Mouse (Mus musculus): ENCODE results near the gene Stx7.
"Not testable (repeated sequence)": the region's sequence is repeated elsewhere in the genome, so short reads cannot be mapped to it uniquely, and the experiment has no call there.

The Stx7 gene

GRCm38 (mm10) chr10:24149135-24149781 is at the start of gene Stx7:
Gene Stx7, plus strand, starts transcription at chr10:24149302.
- DNase-seq, result peak; percentile 96

DNA sequence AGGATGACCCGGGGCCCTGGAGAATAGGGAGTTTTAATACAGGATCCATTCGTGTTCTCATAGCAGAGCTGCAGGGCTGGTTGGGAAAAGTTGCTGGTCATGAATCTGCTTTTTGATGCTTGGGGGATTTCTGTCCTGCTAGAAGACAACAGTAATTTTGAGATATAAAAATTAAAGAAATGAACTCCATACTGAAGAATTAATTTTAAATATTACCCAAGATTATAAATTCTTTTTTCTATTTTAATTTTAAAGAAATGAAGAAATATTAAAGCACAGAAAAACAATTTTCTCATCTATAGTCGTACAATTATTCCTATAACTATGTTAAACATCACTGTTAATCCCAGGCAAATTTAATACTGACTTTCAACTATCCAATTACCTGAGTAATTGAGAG is 47.3 kb upstream of the Stx7 start, which contains the start of gene Taar8c:
Gene Taar8c (minus strand): TSS at position 101 of the 400 bp plus-strand sequence.
- not testable (repeated sequence) for DNase-seq

DNA sequence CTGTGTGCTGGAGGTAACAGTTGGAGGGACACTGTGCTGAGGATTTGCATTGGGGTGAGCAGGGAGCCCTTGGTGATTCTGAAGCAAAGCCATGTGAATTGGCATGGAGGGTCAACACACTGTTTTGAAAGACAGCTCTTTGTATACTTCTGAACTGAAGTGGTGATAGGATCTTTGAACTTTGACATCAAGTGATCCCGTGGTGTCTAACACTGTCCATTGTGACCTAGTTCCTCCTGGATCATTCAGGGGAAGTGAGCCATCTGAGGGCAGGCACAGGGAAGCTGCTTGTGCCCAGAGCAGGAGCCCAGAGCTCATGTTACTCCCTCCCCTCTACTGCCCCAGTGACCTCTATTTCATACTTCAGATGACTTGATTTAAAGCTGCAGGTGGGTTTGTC is 45.8 kb upstream of the Stx7 start:
- not testable (repeated sequence) for DNase-seq

DNA sequence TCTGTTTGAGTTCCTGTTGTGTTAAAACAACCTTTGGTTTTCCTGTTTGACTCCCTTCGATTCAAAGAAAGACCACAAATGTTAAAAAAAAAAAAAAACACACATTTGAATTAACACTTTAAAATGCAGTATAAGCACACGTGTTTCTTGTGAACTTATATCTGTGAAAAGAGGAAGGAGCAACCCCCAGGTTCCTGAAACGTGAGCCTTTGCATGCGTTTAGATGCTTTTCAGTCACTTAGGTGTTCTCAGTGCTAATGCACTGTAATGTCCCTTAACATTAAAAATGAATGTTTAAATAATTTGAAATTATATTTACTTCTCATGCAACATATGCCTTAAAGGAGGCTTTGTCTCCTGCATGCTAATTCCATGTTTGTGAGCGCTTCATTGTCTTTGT is 41.4 kb upstream of the Stx7 start:
- no peak for DNase-seq

DNA sequence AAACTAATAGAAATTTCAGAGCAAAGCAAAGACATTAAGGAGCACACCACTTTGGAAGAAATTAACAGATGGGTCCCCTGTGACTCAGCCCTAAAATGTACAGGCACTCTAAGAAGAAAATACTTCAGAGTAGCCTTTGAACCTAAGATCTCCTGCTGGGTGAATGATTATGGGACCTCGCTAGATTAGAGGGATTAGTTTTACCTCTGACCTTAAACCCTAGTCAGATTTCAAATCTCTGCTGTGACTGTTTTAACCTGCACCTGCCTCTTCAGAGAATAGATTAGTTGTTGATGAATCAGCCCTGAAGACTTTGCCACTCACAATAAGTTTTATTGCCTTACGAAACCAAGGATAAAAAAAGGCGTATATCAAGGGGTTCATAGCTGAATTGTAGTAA is 40.9 kb upstream of the Stx7 start:
- DNase-seq, result no peak

- DNase-seq, result not testable (repeated sequence)
Observed at GRCm38 (mm10) chr10:24109434-24109833, 39.7 kb upstream of the Stx7 start, which contains the start of gene Taar9. Gene Taar9, minus strand, starts transcription at chr10:24109534.

DNA sequence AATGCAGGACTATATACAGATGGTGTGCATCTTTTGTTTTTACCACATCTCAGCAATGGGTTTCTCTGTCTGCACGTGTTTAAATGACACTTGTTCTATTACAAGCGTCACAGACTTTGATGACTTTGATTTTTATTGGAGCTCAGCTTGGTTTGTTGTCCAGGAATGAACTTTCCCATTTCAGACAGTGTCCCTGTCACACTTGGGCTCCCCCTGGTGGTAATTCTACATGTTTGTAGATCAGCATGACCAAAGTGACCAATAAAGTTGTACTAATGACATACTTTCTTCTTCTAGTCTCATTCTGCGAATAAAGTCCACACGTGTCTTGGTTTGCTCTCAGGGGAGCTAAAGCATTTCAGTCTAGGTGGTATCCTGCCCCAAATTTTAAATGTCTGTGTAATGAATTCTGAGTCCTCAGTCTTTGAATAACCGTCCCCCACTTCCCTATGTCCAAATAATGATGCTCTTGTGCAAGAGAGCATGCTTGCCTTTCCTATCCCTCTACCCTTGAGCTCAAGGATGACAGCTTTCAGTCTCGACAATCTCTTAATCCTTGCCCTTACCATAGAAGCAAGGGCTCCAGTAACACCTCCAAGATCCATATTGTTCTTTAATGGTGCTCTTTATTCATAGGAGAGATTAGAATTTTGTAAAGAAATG is 37.9 kb upstream of the Stx7 start:
- peak; percentile 40 for DNase-seq

GRCm38 (mm10) chr10:24131451-24132262 is 17.4 kb upstream of the Stx7 start:
- DNase-seq, result peak; percentile 59

GRCm38 (mm10) chr10:24132273-24132672 is 16.8 kb upstream of the Stx7 start:
- no peak for DNase-seq

- DNase-seq, result no peak
Observed at GRCm38 (mm10) chr10:24133132-24133531, 16.0 kb upstream of the Stx7 start.

DNA sequence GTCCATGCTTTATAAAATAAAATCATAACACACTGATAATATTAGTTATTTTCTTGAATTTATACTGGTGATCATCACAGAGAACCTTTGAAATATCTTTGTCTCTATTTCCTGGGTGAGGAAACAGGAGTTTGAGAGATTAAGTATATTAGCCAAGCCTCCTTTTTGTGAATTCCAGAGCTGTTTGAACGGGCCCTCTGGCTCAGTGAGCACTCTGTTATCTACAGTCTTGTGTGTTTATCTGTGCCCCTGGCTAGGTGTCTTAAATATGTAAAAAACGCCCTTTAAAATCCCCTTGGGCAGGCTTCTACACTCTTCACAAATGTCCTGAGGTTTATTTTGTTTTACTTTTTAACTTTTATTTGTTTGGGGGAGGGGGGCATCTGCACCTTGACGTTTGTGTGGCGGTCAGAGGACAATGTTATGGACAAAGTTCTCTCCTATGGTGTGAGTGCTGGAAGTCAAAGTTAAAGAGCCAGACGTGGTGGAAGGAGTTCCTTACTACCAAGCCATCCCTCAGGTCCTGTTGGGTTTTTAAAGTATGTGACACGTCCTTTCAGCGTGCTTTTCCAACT is 14.9 kb upstream of the Stx7 start:
- no peak for DNase-seq

DNA sequence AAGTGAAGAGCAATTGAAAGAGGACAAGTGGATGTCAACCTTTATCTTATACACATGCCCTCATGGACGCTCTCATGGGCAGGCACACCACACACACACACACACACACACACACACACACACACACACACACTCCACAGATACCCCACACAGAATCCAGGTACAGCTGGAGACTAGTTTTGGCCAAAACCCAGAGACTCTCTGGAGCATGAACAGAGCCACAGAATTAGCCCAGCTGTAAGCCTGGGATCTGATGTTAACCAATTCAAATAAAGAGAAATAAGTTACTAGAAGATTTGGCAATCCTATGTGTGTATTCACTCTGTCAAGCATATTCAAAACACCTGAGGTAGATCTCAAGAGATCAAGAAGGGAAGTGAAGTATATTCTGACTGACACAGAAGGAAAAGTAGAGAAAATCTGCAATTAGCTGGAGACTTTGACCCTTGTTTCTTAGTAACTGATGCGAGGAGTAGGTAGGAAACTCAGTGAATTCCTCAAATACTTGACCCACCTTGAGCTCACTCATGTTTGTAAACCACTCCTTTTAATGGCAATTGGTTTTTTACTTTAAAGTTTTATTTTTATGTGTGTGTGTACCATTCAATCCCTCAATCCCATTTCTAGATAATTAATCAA is 10.4 kb upstream of the Stx7 start:
- no peak for DNase-seq

DNA sequence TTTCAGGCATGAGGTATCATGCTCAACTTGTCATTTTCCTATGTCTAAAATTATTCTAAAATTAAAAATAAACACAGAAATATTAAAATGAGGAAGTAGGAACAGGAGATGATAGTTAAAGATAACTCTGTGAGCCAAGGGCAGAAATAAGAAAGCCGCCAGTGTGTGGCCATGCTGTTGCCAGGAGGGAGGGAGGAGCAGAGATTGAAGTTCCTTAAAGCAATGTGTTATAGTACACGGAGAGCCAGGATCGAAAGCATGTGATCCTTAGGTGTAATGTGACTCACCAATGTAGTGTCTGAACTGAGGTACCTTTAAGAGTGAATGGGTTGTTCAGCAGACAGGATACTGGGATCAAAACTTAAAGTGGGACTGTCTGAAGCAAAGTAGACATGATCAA is 6.4 kb upstream of the Stx7 start:
- no peak for DNase-seq

GRCm38 (mm10) chr10:24150086-24150485 is 984 bp downstream of the Stx7 start:
- DNase-seq, result no peak

GRCm38 (mm10) chr10:24158470-24159254 is 9.6 kb downstream of the Stx7 start:
- peak; percentile 82 for DNase-seq

GRCm38 (mm10) chr10:24159575-24159974 is 10.5 kb downstream of the Stx7 start:
- DNase-seq, result no peak

DNA sequence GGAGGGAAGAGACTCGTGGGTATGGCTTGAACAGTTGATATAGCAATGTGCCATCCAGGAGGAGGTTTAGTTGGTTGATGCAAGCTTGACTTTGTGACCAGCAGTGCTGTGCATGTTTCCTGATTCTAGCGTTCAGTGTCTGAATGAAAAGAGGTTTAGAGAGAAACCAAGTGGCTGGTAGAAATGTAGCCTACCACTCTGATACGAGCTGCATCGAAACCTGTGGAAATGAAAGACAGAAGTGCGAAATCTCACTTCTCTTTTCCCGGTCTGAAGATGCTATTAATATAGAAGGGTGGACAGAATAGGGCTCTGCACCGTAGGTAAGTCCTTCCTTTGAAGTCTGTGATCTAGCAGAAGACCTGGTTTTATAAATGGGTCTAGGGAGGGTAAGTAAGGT is 11.2 kb downstream of the Stx7 start:
- no peak for DNase-seq

GRCm38 (mm10) chr10:24164137-24164908 is 15.2 kb downstream of the Stx7 start:
- no peak for DNase-seq

GRCm38 (mm10) chr10:24164909-24165304 is 15.8 kb downstream of the Stx7 start:
- DNase-seq, result no peak

DNA sequence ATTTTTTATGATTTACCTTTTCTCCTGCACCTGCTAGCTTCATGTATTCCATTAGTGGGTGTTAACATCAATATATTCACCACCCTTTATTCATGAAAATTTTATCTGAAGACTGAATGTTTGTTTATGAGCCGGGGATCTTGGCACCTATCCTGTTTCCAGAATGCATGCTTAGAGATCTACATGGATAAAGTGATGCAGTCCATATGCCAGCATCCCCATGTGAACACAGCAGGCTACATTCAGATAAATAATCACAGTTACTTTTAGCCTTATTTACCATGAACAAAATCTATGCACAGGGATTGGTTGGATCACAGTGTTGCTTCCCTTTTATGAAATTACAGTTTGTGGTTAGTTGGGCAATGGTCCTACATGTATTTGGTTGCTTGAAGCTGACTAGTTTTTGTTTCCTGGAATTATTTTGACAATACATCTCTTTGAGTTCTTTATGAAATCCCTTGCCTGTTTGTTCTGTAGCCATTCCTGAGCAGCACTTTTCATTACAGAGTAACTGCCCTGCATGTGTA is 16.5 kb downstream of the Stx7 start:
- no peak for DNase-seq
